Mouse (Mus musculus) MN1 (cell line): Measurements from ENCODE around the gene Prph.
"Not testable (repeated sequence)": the region's sequence is repeated elsewhere in the genome, so short reads cannot be mapped to it uniquely, and the experiment has no call there.

Experiments used
- DNase-seq: peaks from one replicate; pipeline ENCODE4 v3.0.0-alpha.2; 2016; ENCODE audit warnings: low spot score

Prph gene

DNA sequence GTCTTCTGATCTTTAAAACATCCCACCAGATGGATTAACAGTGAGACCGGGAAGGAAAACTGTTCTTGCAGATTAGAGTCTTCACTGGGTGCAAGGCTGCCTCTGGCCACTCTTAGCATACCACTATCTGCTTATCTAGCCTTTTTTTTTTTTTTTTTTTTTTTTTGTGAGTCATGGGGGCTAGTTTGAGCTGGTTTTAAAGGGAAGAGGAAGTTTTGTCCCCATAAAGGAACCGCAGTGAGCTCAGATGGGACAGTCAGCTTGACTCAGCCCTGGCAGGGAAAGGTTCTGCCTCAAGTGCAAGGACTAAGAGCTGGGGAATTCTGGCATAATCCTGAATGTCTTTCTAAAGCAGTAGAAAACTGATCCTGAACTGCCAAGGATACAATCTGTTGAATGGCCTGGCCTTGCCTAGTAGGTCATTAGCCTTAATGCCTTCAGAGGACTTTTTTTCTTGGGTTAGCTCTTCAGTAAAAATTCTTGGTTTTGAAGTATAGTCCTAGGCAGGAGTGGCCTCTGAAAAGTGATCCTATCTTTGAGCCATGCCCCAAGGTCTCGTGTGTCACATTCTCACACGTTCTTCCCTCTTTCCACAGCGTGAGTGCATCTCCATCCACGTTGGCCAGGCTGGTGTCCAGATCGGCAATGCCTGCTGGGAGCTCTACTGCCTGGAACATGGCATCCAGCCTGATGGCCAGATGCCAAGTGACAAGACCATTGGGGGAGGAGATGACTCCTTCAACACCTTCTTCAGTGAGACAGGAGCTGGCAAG lies 21.3 kb upstream of the Prph start:
- no peak for DNase-seq

GRCm38 (mm10) chr15:99035431-99035830 lies 19.5 kb upstream of the Prph start:
- DNase-seq: no peak

- no peak for DNase-seq
Observed at GRCm38 (mm10) chr15:99036249-99036905, 18.6 kb upstream of the Prph start.

DNA sequence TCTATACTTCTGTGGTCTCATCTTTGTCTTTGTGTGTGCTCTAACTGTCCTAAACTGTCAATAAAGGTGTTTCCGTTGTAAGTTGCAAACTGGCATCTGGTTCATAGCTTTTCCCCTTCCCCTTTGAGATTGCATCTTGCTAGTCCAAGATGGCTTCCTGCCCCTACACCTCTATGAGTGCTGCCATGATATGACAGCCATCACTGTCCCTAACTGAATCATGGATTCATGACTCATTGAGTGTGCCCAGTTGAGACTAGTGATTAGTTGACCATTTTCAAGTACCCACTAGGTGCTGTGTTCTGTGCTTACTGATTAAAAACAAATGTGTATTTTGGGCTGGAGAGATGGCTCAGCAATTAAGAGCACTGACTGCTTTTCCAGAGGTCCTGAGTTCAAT lies 16.9 kb upstream of the Prph start:
- no peak for DNase-seq

GRCm38 (mm10) chr15:99038797-99039196 lies 16.2 kb upstream of the Prph start:
- no peak for DNase-seq

DNA sequence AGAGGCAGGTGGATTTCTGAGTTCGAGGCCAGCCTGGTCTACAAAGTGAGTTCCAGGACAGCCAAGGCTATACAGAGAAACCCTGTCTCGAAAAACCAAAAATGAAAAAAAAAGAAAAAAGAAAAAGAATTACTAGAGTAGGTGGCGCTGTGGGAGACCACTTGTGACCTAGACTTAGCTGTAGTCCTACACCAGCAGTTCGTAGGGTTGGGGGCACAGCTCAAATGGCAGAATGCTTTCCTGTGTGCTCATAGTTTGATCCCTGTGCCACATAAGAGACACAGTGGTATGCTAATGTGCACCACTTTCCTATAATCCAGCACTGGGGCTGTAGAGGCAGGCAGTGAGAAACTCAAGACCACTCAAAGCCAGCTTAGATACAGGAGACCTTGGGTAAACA lies 15.7 kb upstream of the Prph start:
- no peak for DNase-seq

DNA sequence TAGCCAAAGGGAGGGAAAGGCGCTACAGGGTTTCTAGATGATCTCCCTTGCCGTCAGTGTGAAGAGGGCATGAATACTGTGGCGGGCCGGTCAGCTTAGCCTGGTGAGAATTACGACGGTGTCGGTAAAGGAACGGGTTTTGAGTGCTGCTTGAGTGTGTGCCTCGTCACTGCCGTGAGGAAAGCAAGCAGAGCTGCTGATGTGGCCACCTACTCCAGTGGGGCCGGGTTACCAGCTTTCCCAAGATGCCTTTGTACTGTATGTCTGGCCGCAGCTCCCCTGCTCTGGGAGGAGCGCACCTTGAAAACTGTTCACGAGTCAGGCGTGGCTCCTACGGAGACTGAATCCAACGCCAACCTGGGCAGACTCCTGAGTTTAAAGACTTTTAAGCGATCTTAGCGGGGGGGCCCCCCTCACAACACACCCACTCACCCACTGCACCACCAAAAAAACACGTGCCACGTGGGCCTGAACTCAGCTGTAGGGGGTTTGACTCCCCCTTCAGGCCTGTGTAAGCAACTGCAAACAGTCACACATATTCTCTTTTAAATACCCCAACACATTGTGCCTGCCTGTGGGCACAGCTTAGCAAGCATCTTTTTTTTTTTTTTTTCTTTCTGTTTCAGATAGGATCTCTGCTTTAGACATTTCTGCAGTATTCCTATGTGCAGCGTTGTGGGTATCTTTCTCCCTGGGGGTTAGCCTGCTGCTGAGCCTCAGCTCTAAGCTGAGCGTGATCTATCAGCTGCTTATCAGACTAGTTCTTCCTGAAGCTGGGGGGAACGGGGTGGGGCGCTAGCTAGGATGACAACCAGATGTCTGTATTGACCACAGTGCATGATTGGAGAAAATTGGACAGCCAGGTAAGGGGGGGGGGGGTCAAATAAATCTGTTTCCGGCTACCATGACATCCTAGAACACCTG lies 14.7 kb upstream of the Prph start:
- DNase-seq: no peak

- no peak for DNase-seq
Observed at GRCm38 (mm10) chr15:99040920-99041856, 13.8 kb upstream of the Prph start.

- DNase-seq: no peak
Observed at GRCm38 (mm10) chr15:99042334-99042733, 12.6 kb upstream of the Prph start.

DNA sequence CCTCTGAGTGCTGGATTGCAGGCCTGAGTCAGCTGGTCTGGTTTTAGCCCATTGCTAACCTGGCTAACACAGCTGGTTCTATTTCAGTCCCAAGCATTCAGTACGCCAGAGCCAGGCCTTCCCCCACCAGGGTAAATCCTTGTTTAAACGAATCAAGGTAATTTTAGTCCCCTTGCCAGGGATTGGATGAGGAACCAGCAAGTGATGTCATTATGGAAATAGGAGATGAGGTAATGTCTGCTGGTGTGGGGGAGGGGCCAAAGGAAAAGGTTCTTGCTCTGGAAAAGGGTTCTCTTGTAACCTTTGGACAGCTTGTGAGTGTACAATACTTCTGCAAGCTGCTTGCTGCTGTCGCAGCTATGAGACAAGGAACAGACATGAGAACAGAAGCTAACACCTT lies 10.1 kb upstream of the Prph start:
- peak; percentile 91 for DNase-seq

GRCm38 (mm10) chr15:99045734-99046133 lies 9.2 kb upstream of the Prph start:
- not testable (repeated sequence) for DNase-seq

DNA sequence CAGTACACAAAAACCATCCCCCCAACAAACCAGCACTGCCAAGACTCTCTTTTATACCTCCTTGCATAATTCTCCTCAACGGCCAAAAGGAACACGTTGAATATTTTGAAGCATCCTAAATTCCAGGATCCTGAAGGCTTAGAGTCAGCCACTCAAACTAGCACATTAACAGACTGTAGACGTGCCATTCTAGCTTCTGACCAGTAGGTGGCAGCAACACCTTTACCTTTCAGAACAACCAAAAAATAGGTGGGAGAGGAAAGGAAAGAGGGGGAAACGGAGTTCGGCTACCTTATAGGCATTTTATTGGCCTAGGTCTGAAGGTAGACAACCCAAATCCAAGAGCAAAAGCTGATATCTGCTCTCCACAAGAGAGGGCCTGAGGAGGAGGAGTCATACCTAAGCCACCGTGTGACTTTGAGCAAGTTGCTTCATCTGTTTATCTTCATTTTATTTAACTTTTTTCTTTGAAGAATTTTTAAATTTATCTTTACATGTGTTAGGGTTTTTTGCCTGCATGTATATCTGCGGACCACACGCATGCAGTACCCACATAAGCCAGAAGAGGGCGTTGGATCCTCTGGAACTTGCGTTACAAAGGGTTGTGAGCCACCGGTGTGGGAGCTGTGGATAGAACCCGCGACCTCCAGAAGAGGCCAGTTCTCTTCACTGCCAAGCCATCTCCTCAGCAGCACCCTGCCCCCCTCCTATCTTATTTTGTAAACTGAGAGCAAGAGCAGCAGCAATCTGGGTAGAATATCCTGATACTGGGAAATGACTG lies 5.3 kb upstream of the Prph start:
- peak; percentile 87 for DNase-seq

DNA sequence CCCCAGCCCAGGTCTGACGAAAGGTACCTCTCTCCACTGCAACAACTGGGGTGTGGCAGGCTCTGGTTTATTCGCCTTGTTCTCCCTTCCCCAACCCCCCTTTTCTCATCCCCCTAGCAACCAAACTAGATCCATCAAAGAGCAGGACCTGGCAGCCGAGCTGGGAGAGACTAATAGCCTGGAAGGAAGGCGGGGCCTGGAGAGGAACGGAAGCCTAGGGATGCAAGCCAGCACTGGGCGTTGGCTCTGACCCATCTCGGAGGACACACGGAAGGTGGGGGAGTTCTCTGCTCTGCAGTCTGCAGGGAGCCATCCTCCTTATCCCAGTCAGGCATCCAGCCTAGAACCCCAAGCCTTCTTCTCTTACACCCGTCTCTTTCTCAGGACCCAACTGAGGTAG lies 1.6 kb upstream of the Prph start:
- peak; percentile 95 for DNase-seq

- peak; percentile 92 for DNase-seq
Observed at GRCm38 (mm10) chr15:99055511-99055961, 562 bp downstream of the Prph start.

DNA sequence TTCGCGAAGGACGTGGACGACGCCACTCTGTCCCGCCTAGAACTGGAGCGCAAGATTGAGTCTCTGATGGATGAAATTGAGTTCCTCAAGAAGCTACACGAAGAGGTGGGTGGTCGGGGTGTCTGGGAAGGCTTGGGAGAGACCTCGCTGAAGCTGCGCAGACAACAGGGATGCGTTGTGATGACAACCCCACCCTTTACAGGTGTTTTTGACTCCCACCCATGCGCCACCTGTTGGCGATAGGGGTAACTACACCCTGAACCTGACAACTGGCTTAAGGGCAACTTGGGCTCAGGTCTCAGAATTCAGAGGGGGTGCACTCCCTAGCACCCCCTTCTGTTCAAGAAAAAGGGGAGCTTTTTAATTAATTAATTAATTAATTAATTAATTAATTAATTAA lies 1.4 kb downstream of the Prph start:
- peak; percentile 85 for DNase-seq

DNA sequence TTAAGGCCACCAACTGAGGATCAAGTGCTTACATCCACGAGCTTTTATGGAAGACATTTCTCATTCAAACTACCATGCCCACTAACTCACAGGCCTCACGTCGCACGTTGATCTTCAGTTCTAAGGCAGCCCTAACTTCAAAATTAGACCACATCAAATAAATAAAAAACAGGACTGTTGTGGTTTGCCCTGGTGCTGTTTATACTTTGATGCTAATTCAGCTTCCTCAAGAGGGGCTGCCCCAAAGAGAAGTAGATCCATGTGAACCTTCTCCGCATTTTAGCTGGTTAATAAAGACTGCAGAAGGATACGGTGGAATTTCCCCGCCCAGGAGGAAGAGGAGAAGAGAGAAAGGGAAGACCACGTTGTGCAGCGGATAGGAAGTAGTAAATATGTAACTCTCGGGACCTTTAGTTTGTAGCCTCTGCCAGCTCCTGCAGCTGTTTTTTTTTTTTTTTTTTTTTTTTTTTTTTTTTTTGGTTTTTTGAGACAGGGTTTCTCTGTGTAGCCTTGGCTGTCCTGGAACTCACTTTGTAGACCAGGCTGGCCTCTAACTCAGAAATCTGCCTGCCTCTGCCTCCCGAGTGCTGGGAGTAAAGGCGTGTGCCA lies 10.7 kb downstream of the Prph start:
- no peak for DNase-seq

- no peak for DNase-seq
Observed at GRCm38 (mm10) chr15:99071988-99072387, 17.0 kb downstream of the Prph start.

GRCm38 (mm10) chr15:99074019-99074599 lies 19.1 kb downstream of the Prph start, which contains the start of gene Troap:
Troap (plus strand) TSS chr15:99074575.
- peak; percentile 50 for DNase-seq

DNA sequence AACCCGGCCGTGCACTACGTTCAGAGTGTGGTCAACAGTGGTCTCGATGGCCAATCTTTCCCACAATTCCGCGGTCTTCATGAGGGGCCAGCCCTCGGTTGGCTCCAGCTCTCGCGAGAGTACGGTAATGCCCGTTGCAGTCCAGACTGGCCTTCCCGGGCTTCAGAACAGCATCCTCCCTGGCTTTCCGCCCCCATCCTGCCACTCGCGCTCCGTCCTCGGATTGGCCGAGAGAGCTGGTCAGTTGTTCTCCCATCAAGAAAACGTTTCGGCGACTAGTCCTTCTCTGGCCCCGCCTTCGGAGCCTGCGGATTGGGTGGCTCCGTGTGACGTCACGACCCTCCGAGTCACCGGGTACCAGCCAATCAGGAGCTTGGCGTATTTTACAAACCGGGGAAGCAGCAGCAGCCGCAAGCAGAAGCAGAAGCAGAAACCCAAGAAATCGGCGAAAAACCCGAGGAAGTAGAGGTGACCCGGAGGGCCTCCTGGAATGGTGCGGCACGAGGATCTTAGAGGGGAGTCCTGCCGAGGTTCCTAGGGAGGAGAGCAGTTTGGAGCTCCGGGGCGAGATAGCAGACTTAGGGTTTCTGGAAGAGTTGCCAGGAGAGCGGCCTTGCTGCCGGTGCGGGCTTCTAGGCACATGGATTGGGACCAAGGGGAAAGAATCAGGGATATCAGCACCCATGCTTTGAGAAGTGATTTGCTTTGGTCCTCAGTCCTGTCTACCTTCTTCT lies 19.8 kb downstream of the Prph start:
- DNase-seq: peak; percentile 99
